Mouse (Mus musculus) kidney, adult 2 months (tissue): ENCODE results near the gene Wdr72. TPM values are rescaled to one million over a fixed set of nuclear protein-coding genes. Genes with fewer than 3 reads are reported as not detected.

Experiments
- DNase-seq: peaks from one replicate; pipeline ENCODE4 v3.0.0; 2021
- H3K27ac ChIP-seq: fragments of 200-500 bp; 2 replicates; pipeline ENCODE4 v1.5.1; 2012; ENCODE audit warnings: low read depth, low read length, control low read depth, inconsistent platforms; ENCODE audit not compliant: insufficient read depth
- H3K27me3 ChIP-seq: fragments of 200-500 bp; replicated peaks from 2 replicates; pipeline ENCODE4 v1.6.1; 2012; ENCODE audit warnings: mild to moderate bottlenecking, moderate library complexity, low read length, inconsistent platforms; ENCODE audit not compliant: control insufficient read depth, insufficient read depth
- H3K36me3 ChIP-seq: fragments of 200-500 bp; 2 replicates; pipeline ENCODE4 v1.6.1; 2012; ENCODE audit warnings: mild to moderate bottlenecking, moderate library complexity, low read length, inconsistent platforms; ENCODE audit not compliant: control insufficient read depth, insufficient read depth
- H3K4me1 ChIP-seq: fragments of 200-500 bp; 2 replicates; pipeline ENCODE4 v1.6.1; 2011; ENCODE audit warnings: low read length; ENCODE audit not compliant: control insufficient read depth, insufficient read depth
- H3K4me3 ChIP-seq: fragments of 200-500 bp; 2 replicates; pipeline ENCODE4 v1.5.1; 2011; ENCODE audit warnings: mild to moderate bottlenecking, low read depth, low read length, control low read depth; ENCODE audit not compliant: insufficient read depth
- CTCF ChIP-seq: fragments of 200-500 bp; conservative IDR thresholded peaks from 2 replicates; pipeline ENCODE4 v1.5.1; 2011; ENCODE audit warnings: low read depth, mild to moderate bottlenecking, control low read depth, low read length, moderate library complexity, mixed read lengths; ENCODE audit not compliant: insufficient read depth, insufficient read length
- POLR2A ChIP-seq: fragments of 200-500 bp; IDR thresholded peaks from one replicate; pipeline ENCODE4 v1.6.1; 2011; ENCODE audit warnings: low read depth, low read length, control low read depth
- WGBS: fragments of 180-500 bp; shearing (Covaris S2); methylation state at CpG from one replicate; pipeline ENCODE4 v1.1.7; 2018; 5-methylcytosine and 5-hydroxymethylcytosine counted together
- polyA plus RNA-seq: library from polyadenylated mRNA; depleted of rRNA; stranded (reverse); fragments of >200 nt; gene quantifications from 2 replicates; pipeline ENCODE4 v1.2.3, GENCODE M21; 2012

Wdr72 gene
- polyA plus RNA-seq, 1 experiment, result 10.8 TPM

GRCm38 (mm10) chr9:74110461-74110816 lies 283 bp downstream of the Wdr72 start:
- H3K27ac ChIP-seq, result peak overlapping the region; percentile 80
- TF ChIP-seq POLR2A (no peak), CTCF (no peak)
- H3K27me3 ChIP-seq, result no peaks in the 10 kb centered on the region
- 2% methylated on average over 7 of the region's 7 CpGs for WGBS
- peak; percentile 33 for DNase-seq
- H3K36me3 ChIP-seq, result no peaks in the 10 kb centered on the region
- peaks cover 6% of the 10 kb centered on the region; the same call in 1 of the 2 replicates for H3K4me1 ChIP-seq
- peak overlapping the region; percentile 76 for H3K4me3 ChIP-seq

GRCm38 (mm10) chr9:74112526-74112925 lies 2.4 kb downstream of the Wdr72 start:
- Histone ChIP-seq H3K4me1 (peaks cover 6% of the 10 kb centered on the region; the same call in 1 of the 2 replicates), H3K27me3 (no peaks in the 10 kb centered on the region), H3K4me3 (no peak overlapping the region), H3K27ac (peak overlapping the region; percentile 57), H3K36me3 (no peaks in the 10 kb centered on the region)
- TF ChIP-seq POLR2A (no peak), CTCF (no peak)
- WGBS, result 80% methylated on average over 9 of the region's 9 CpGs
- peak; percentile 82 for DNase-seq

- DNase-seq, result no peak
- Histone ChIP-seq H3K36me3 (no peaks in the 10 kb centered on the region), H3K4me3 (no peak overlapping the region), H3K27ac (no peak overlapping the region), H3K27me3 (no peaks in the 10 kb centered on the region), H3K4me1 (peaks cover 3% of the 10 kb centered on the region; the same call in 1 of the 2 replicates)
- WGBS, result 50% methylated on average over 5 of the region's 5 CpGs
- TF ChIP-seq CTCF (no peak), POLR2A (no peak)
These were observed 16.1 kb downstream of the Wdr72 start for GRCm38 (mm10) chr9:74126222-74126621.

GRCm38 (mm10) chr9:74134010-74134409 lies 23.9 kb downstream of the Wdr72 start:
- H3K4me3 ChIP-seq, result no peak overlapping the region
- no peaks in the 10 kb centered on the region; the same call in 1 of the 2 replicates for H3K36me3 ChIP-seq
- DNase-seq, result no peak
- no peaks in the 10 kb centered on the region for H3K4me1 ChIP-seq
- TF ChIP-seq POLR2A (no peak), CTCF (no peak)
- no peak overlapping the region for H3K27ac ChIP-seq
- H3K27me3 ChIP-seq, result no peaks in the 10 kb centered on the region
- WGBS, result 78% methylated on average over 2 of the region's 2 CpGs

GRCm38 (mm10) chr9:74141864-74142263 lies 31.7 kb downstream of the Wdr72 start:
- WGBS, result 8% methylated on average over 3 of the region's 3 CpGs
- DNase-seq, result peak; percentile 65
- TF ChIP-seq CTCF (peak; percentile 95), POLR2A (no peak)

GRCm38 (mm10) chr9:74142705-74143104 lies 32.5 kb downstream of the Wdr72 start:
- Histone ChIP-seq H3K27me3 (no peaks in the 10 kb centered on the region), H3K4me1 (no peaks in the 10 kb centered on the region), H3K4me3 (no peak overlapping the region), H3K27ac (no peak overlapping the region), H3K36me3 (no peaks in the 10 kb centered on the region)
- WGBS, result 55% methylated on average over 2 of the region's 2 CpGs
- no peak for TF ChIP-seq POLR2A
- no peak for TF ChIP-seq CTCF
- DNase-seq, result no peak

More at GRCm38 (mm10) chr9:74141864-74142263, 31.7 kb downstream of the Wdr72 start:
- Histone ChIP-seq H3K27me3 (no peaks in the 10 kb centered on the region), H3K4me3 (no peak overlapping the region), H3K4me1 (no peaks in the 10 kb centered on the region), H3K36me3 (no peaks in the 10 kb centered on the region), H3K27ac (no peak overlapping the region)

GRCm38 (mm10) chr9:74145203-74145602 lies 35.0 kb downstream of the Wdr72 start:
- WGBS, result 91% methylated on average over 4 of the region's 4 CpGs
- H3K27ac ChIP-seq, result no peak overlapping the region
- no peaks in the 10 kb centered on the region for H3K27me3 ChIP-seq
- H3K36me3 ChIP-seq, result no peaks in the 10 kb centered on the region; the same call in 1 of the 2 replicates
- DNase-seq, result no peak
- H3K4me1 ChIP-seq, result no peaks in the 10 kb centered on the region
- H3K4me3 ChIP-seq, result no peak overlapping the region
- TF ChIP-seq POLR2A, result no peak
- TF ChIP-seq CTCF, result no peak

GRCm38 (mm10) chr9:74148306-74148705 lies 38.1 kb downstream of the Wdr72 start:
- 52% methylated on average over 8 of the region's 8 CpGs for WGBS

More at GRCm38 (mm10) chr9:74148306-74148705, 38.1 kb downstream of the Wdr72 start:
- TF ChIP-seq POLR2A (no peak), CTCF (no peak)
- no peaks in the 10 kb centered on the region for H3K4me1 ChIP-seq
- H3K4me3 ChIP-seq, result no peak overlapping the region
- no peak for DNase-seq
- no peaks in the 10 kb centered on the region; the same call in 1 of the 2 replicates for H3K36me3 ChIP-seq
- no peaks in the 10 kb centered on the region for H3K27me3 ChIP-seq
- H3K27ac ChIP-seq, result no peak overlapping the region
